Mouse (Mus musculus) CH12.LX (cell line): ENCODE measurements around the gene Hnrnpa3. TPM values are rescaled to one million over a fixed set of nuclear protein-coding genes. Genes with fewer than 3 reads are reported as not detected.

ENCODE experiments used
- DNase-seq: peaks from one replicate; pipeline ENCODE4 v3.0.0-alpha.2; 2013; ENCODE audit errors: extremely low read depth
- H3K27ac ChIP-seq: 2 replicates; pipeline ENCODE4 v1.5.1; 2012; ENCODE audit warnings: low read depth, mild to moderate bottlenecking, control low read depth, moderate library complexity; ENCODE audit not compliant: insufficient read depth
- H3K27me3 ChIP-seq: replicated peaks from 2 replicates; pipeline ENCODE3; 2012; ENCODE audit warnings: inconsistent platforms
- H3K36me3 ChIP-seq, 2 experiments: replicated peaks in 1 of 2; 2 replicates each; pipeline versions ENCODE3 to v1.6.1; 2012; ENCODE audit warnings: inconsistent platforms in 1 of 2, low read length in 1 of 2, mild to moderate bottlenecking in 1 of 2, mixed read lengths in 1 of 2, moderate library complexity in 1 of 2; ENCODE audit not compliant: control insufficient read depth in 1 of 2, insufficient read depth in 1 of 2
- H3K4me1 ChIP-seq, 2 experiments: 2 replicates each; pipeline ENCODE4 v1.6.1; 2012; ENCODE audit warnings: inconsistent platforms in 1 of 2, moderate library complexity in 1 of 2; ENCODE audit not compliant: insufficient read depth in 2 of 2, control insufficient read depth in 1 of 2
- H3K4me2 ChIP-seq: 2 replicates; pipeline ENCODE4 v1.6.1; 2012; ENCODE audit warnings: low read depth, mild to moderate bottlenecking, control low read depth; ENCODE audit not compliant: poor library complexity, insufficient read depth, severe bottlenecking
- H3K4me3 ChIP-seq, 3 experiments: fragments of 150-350 bp in 1 of 3; sonication (generic) in 1 of 3; replicated peaks in 1 of 3; 2 replicates each; pipeline versions ENCODE3 to v1.5.1; 2011 to 2012; ENCODE audit warnings: low read depth in 2 of 3, low read length in 2 of 3, mild to moderate bottlenecking in 2 of 3, moderate library complexity in 2 of 3, control low read depth in 1 of 3, improper control_type of control experiment in 1 of 3, inconsistent platforms in 1 of 3, mixed read lengths in 1 of 3; ENCODE audit not compliant: poor library complexity in 1 of 3
- H3K79me2 ChIP-seq: replicated peaks from 2 replicates; pipeline ENCODE4 v1.6.1; 2012; ENCODE audit warnings: mild to moderate bottlenecking, moderate library complexity; ENCODE audit not compliant: control insufficient read depth, poor library complexity, insufficient read depth, severe bottlenecking; ENCODE audit errors: extremely low read depth
- H3K9ac ChIP-seq: 2 replicates; pipeline ENCODE4 v1.6.1; 2012; ENCODE audit warnings: low read depth, mild to moderate bottlenecking, control low read depth, moderate library complexity; ENCODE audit not compliant: insufficient read depth
- H3K9me3 ChIP-seq: replicated peaks from 2 replicates; pipeline ENCODE3; 2012; ENCODE audit warnings: low read length, inconsistent platforms, mixed read lengths
- CTCF ChIP-seq, 2 experiments: IDR thresholded peaks in 1 of 2; conservative IDR thresholded peaks in 1 of 2; 2 replicates each; pipeline ENCODE4 v1.5.1; 2011 to 2012; ENCODE audit warnings: low read depth in 2 of 2, low read length in 2 of 2, improper control_type of control experiment in 1 of 2, inconsistent platforms in 1 of 2, mild to moderate bottlenecking in 1 of 2, moderate library complexity in 1 of 2
- ETS1 ChIP-seq: conservative IDR thresholded peaks from 2 replicates; pipeline ENCODE4 v1.6.1; 2012; ENCODE audit warnings: low read depth, mild to moderate bottlenecking, inconsistent platforms, low read length, improper control_type of control experiment, moderate library complexity
- JUN ChIP-seq: IDR thresholded peaks from 2 replicates; pipeline ENCODE4 v1.6.1; 2011; ENCODE audit warnings: low read depth, mild to moderate bottlenecking, low read length, improper control_type of control experiment, moderate library complexity; ENCODE audit not compliant: insufficient read depth
- JUND ChIP-seq: conservative IDR thresholded peaks from 2 replicates; pipeline ENCODE4 v1.6.1; 2011; ENCODE audit warnings: low read depth, low read length, improper control_type of control experiment
- MAX ChIP-seq: IDR thresholded peaks from 2 replicates; pipeline ENCODE4 v1.6.1; 2011; ENCODE audit warnings: low read length, improper control_type of control experiment
- MAZ ChIP-seq: IDR thresholded peaks from 2 replicates; pipeline ENCODE4 v1.6.1; 2012; ENCODE audit warnings: low read depth, mild to moderate bottlenecking, inconsistent platforms, low read length, improper control_type of control experiment, moderate library complexity
- MEF2A ChIP-seq: IDR thresholded peaks from 2 replicates; pipeline ENCODE4 v1.6.1; 2014; ENCODE audit warnings: low read depth, mild to moderate bottlenecking, inconsistent platforms, low read length, improper control_type of control experiment, borderline replicate concordance
- MXI1 ChIP-seq: IDR thresholded peaks from 2 replicates; pipeline ENCODE4 v1.6.1; 2011; ENCODE audit warnings: mild to moderate bottlenecking, low read depth, low read length, improper control_type of control experiment
- NRF1 ChIP-seq: IDR thresholded peaks from 2 replicates; pipeline ENCODE4 v1.6.1; 2014; ENCODE audit warnings: low read depth, mild to moderate bottlenecking, inconsistent platforms, low read length, improper control_type of control experiment, moderate library complexity
- PAX5 ChIP-seq: IDR thresholded peaks from 2 replicates; pipeline ENCODE4 v1.6.1; 2012; ENCODE audit warnings: low read length, inconsistent platforms, mixed read lengths
- RAD21 ChIP-seq: IDR thresholded peaks from 2 replicates; pipeline ENCODE4 v1.6.1; 2011; ENCODE audit warnings: low read depth, mild to moderate bottlenecking, low read length, improper control_type of control experiment, moderate library complexity
- RCOR1 ChIP-seq: conservative IDR thresholded peaks from 2 replicates; pipeline ENCODE4 v1.6.1; 2012; ENCODE audit warnings: low read depth, mild to moderate bottlenecking, inconsistent platforms, low read length, improper control_type of control experiment
- SIN3A ChIP-seq: IDR thresholded peaks from 2 replicates; pipeline ENCODE4 v1.6.1; 2012; ENCODE audit warnings: low read length, improper control_type of control experiment, inconsistent platforms
- TBP ChIP-seq: conservative IDR thresholded peaks from 2 replicates; pipeline ENCODE4 v1.6.1; 2011; ENCODE audit warnings: low read depth, low read length, improper control_type of control experiment
- UBTF ChIP-seq: IDR thresholded peaks from 2 replicates; pipeline ENCODE4 v1.6.1; 2012; ENCODE audit warnings: low read depth, mild to moderate bottlenecking, inconsistent platforms, low read length, improper control_type of control experiment, moderate library complexity
- ZC3H11A ChIP-seq: IDR thresholded peaks from 2 replicates; pipeline ENCODE4 v1.6.1; 2012; ENCODE audit warnings: low read depth, mild to moderate bottlenecking, inconsistent platforms, low read length, improper control_type of control experiment
- dilution Hi-C: fragments of 300-500 bp; cut with MboI; formaldehyde crosslinking; loops from 2 replicates; pipeline ENCODE4 v1.14.3; 2020; ENCODE audit warnings: low sequenced_read_pairs; ENCODE audit not compliant: extremely low pct_unique_long_range_greater_than_20kb, extremely low pct_ligation_motif_present
- in situ Hi-C: fragments of 300-500 bp; cut with MboI; formaldehyde crosslinking; loops from 3 replicates; pipeline ENCODE4 v1.14.3; 2019; ENCODE audit warnings: low sequenced_read_pairs, low pct_ligation_motif_present, low pct_unique_long_range_greater_than_20kb, mixed read lengths
- polyA plus RNA-seq: library from polyadenylated mRNA; unstranded; fragments of >175 nt; gene quantifications from 2 replicates; pipeline ENCODE4 v1.2.1, GENCODE M21; 2012; ENCODE audit warnings: low read depth; ENCODE audit not compliant: insufficient read length
- total RNA-seq, 2 experiments: library from RNA; depleted of rRNA; stranded (reverse); fragments of 300-350 nt in 1 of 2; fragments of >200 nt in 1 of 2; gene quantifications; 2 replicates each; pipeline ENCODE4 v1.2.3; 2012 to 2014

Hnrnpa3 gene
- total and polyA plus RNA-seq, 3 experiments: 83.1 to 373 (median 229) TPM

- Histone ChIP-seq H3K36me3 (no peaks in the 10 kb centered on the region), H3K79me2 (no peaks in the 10 kb centered on the region), H3K27me3 (no peaks in the 10 kb centered on the region), H3K4me1 (no peaks in the 10 kb centered on the region), H3K4me3 (no peak overlapping the region), H3K4me2 (no peak overlapping the region), H3K9ac (no peak overlapping the region), H3K27ac (no peak overlapping the region), H3K9me3 (no peaks in the 10 kb centered on the region)
- no peak for DNase-seq
- TF ChIP-seq PAX5 (no peak), JUND (no peak), NRF1 (no peak), CTCF (conservative IDR thresholded peaks at IDR 0.05 in 1 of 2, IDR thresholded peaks at IDR 0.05 in 1 of 2; ENCODE audit: low read depth in 2 of 2, low read length in 2 of 2) (no peak), UBTF (no peak), MXI1 (no peak), JUN (no peak), RCOR1 (no peak), MEF2A (no peak)
- dilution Hi-C loops: no loop called here
- in situ Hi-C loops: no loop called here
These were observed 32.2 kb upstream of the Hnrnpa3 start for GRCm38 (mm10) chr2:75626597-75627440.

GRCm38 (mm10) chr2:75628487-75628886 is 30.6 kb upstream of the Hnrnpa3 start:
- dilution Hi-C loops: no loop called here
- H3K4me2 ChIP-seq: no peak overlapping the region
- H3K27me3 ChIP-seq: no peaks in the 10 kb centered on the region
- no peak overlapping the region for H3K9ac ChIP-seq
- no peaks in the 10 kb centered on the region for H3K36me3 ChIP-seq
- no peak overlapping the region for H3K4me3 ChIP-seq
- no peak for TF ChIP-seq JUND
- no peak for TF ChIP-seq SIN3A
- no peak for TF ChIP-seq RAD21
- no peak for TF ChIP-seq NRF1
- TF ChIP-seq MAX: no peak
- H3K79me2 ChIP-seq: no peaks in the 10 kb centered on the region
- no peaks in the 10 kb centered on the region for H3K9me3 ChIP-seq
- no peak overlapping the region for H3K27ac ChIP-seq
- no peak for DNase-seq
- peaks cover 0 to 2% of the 10 kb centered on the region in 2 experiments; a peak in 1 of 4 replicates for H3K4me1 ChIP-seq
- in situ Hi-C loops: no loop called here

- H3K9ac ChIP-seq: no peak overlapping the region
- TF ChIP-seq TBP (no peak), ETS1 (no peak), JUND (no peak), MXI1 (no peak), ZC3H11A (no peak), MAX (no peak), MAZ (no peak)
- H3K27ac ChIP-seq: no peak overlapping the region
- peaks cover 0 to 14% of the 10 kb centered on the region in 2 experiments; a peak in 2 of 4 replicates for H3K4me1 ChIP-seq
- H3K4me3 ChIP-seq: no peak overlapping the region
- H3K36me3 ChIP-seq: no peaks in the 10 kb centered on the region
- no peaks in the 10 kb centered on the region for H3K79me2 ChIP-seq
- H3K9me3 ChIP-seq: no peaks in the 10 kb centered on the region
- H3K27me3 ChIP-seq: no peaks in the 10 kb centered on the region
- dilution Hi-C loops: no loop called here
- in situ Hi-C loops: no loop called here
- DNase-seq: no peak
- no peak overlapping the region for H3K4me2 ChIP-seq
These were observed 27.6 kb upstream of the Hnrnpa3 start for GRCm38 (mm10) chr2:75631421-75631820.
